ENCODE assay signal across 16 mouse cellular contexts in the genomic region with DNA sequence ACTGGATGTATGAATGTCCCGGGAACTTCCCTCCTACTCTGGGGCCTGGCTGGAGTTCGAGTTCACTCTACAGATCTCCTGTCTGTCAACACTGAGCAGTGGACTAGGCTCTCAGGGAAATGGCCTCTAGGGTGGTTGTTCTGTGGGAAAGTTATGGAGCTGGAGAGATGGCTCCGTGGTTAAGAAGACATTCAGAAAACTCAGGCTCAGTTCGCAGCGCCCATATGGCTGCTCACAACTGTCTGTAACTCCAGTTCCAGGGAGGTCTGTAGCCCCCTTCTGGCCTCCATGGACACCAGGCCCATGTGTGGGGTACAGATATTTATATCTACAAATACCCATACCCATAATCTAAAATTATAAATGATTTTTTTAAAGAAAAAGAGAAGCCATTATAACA.
"Had no signal": no experiment of that assay in that cellular context is flagged by ENCODE, and none has a peak within 500 bp of the region (broad histone marks: within the 10 kb centered on the region; RNA-seq: fewer than 3 reads in every experiment).

No protein-coding gene starts in this region.

- H3K9me3 ChIP-seq: neural tube, embryonic 13.5 days; neural tube, embryonic 15.5 days; stomach, embryonic 15.5 days had no signal

- H3K4me1 ChIP-seq: stomach, embryonic 15.5 days had no signal

- H3K9ac ChIP-seq: neural tube, embryonic 13.5 days; neural tube, embryonic 15.5 days; stomach, embryonic 15.5 days had no signal

- H3K27ac ChIP-seq: neural tube, embryonic 13.5 days; neural tube, embryonic 15.5 days; stomach, embryonic 15.5 days; stomach, postnatal 0 days had no signal

- DNase-seq: retina, postnatal 1 day; right cerebral cortex, adult 18-20 months; right cerebral cortex, postnatal 14 days; right cerebral cortex, postnatal 25 days; right cerebral cortex, postnatal 4 days; spleen, adult 18-20 months; thymus, adult 18-20 months; thymus, adult 2 months; thymus, postnatal 14 days; thymus, postnatal 25 days; thymus, postnatal 36 days; thymus, postnatal 4 days had no signal

- H3K4me2 ChIP-seq: neural tube, embryonic 13.5 days; neural tube, embryonic 15.5 days; stomach, embryonic 15.5 days had no signal

- H3K27me3 ChIP-seq: neural tube, embryonic 13.5 days; neural tube, embryonic 15.5 days; stomach, embryonic 15.5 days had no signal

- H3K36me3 ChIP-seq: neural tube, embryonic 13.5 days; neural tube, embryonic 15.5 days had no signal

- H3K4me3 ChIP-seq: neural tube, embryonic 13.5 days; neural tube, embryonic 15.5 days; stomach, embryonic 15.5 days had no signal
